Mouse (Mus musculus): ENCODE data around the gene Tbc1d19. TPM values are rescaled to one million over a fixed set of nuclear protein-coding genes. Genes with fewer than 3 reads are reported as not detected.

Tbc1d19 gene
- polyA plus RNA-seq, 1 experiment from 2014 or later, result 51.0 TPM

- WGBS, result 27% methylated on average over 6 of the region's 6 CpGs
- no peaks in the 10 kb centered on the region for H3K27me3 ChIP-seq (ENCODE audit: control insufficient read depth, insufficient read depth, low read length)
- no peak overlapping the region for H3K9ac ChIP-seq (replicated peaks; ENCODE audit: low read depth, low read length)
- H3K4me3 ChIP-seq (ENCODE audit: low read depth, low read length), result no peak overlapping the region
- no peak overlapping the region for H3K27ac ChIP-seq (ENCODE audit: low read length)
- no peaks in the 10 kb centered on the region; the same call in 1 of the 2 replicates for H3K36me3 ChIP-seq (ENCODE audit: control insufficient read depth, insufficient read depth, low read length)
- no peaks in the 10 kb centered on the region for H3K4me1 ChIP-seq (ENCODE audit: control insufficient read depth, insufficient read depth, low read length)
- H3K9me3 ChIP-seq (ENCODE audit: control insufficient read depth, low read depth, low read length), result no peaks in the 10 kb centered on the region
- peak; percentile 76; the same call in 1 of the 2 replicates for ATAC-seq (ENCODE audit: insufficient number of reproducible peaks, insufficient read depth, low FRiP score, low read depth)
- no peak overlapping the region for H3K4me2 ChIP-seq (replicated peaks; ENCODE audit: low read depth, low read length)
Measured at GRCm38 (mm10) chr5:53871665-53872312, 62.4 kb downstream of the Tbc1d19 start.

- ATAC-seq (ENCODE audit: insufficient number of reproducible peaks, insufficient read depth, low FRiP score, low read depth), result no peak
- no peaks in the 10 kb centered on the region for H3K9me3 ChIP-seq (ENCODE audit: control insufficient read depth, low read depth, low read length)
- no peak overlapping the region for H3K27ac ChIP-seq (ENCODE audit: low read length)
- H3K27me3 ChIP-seq (ENCODE audit: control insufficient read depth, insufficient read depth, low read length), result no peaks in the 10 kb centered on the region
- no peaks in the 10 kb centered on the region for H3K4me1 ChIP-seq (ENCODE audit: control insufficient read depth, insufficient read depth, low read length)
- no peak overlapping the region for H3K4me3 ChIP-seq (ENCODE audit: low read depth, low read length)
- H3K9ac ChIP-seq (replicated peaks; ENCODE audit: low read depth, low read length), result no peak overlapping the region
- 92% methylated on average over 3 of the region's 3 CpGs for WGBS
- no peaks in the 10 kb centered on the region; the same call in 1 of the 2 replicates for H3K36me3 ChIP-seq (ENCODE audit: control insufficient read depth, insufficient read depth, low read length)
- no peak overlapping the region for H3K4me2 ChIP-seq (replicated peaks; ENCODE audit: low read depth, low read length)
Measured at GRCm38 (mm10) chr5:53874966-53875365, 65.6 kb downstream of the Tbc1d19 start.

GRCm38 (mm10) chr5:53880724-53881123 is 71.3 kb downstream of the Tbc1d19 start:
- Histone ChIP-seq H3K27me3 (ENCODE audit: control insufficient read depth, insufficient read depth, low read length) (no peaks in the 10 kb centered on the region), H3K9me3 (ENCODE audit: control insufficient read depth, low read depth, low read length) (no peaks in the 10 kb centered on the region), H3K4me1 (ENCODE audit: control insufficient read depth, insufficient read depth, low read length) (0 out of 2 replicates have a peak, but pooled peaks cover 4% of the 10 kb centered on the region), H3K36me3 (ENCODE audit: control insufficient read depth, insufficient read depth, low read length) (no peaks in the 10 kb centered on the region; the same call in 1 of the 2 replicates), H3K9ac (replicated peaks; ENCODE audit: low read depth, low read length) (no peak overlapping the region), H3K27ac (ENCODE audit: low read length) (no peak overlapping the region), H3K4me3 (ENCODE audit: low read depth, low read length) (no peak overlapping the region), H3K4me2 (replicated peaks; ENCODE audit: low read depth, low read length) (no peak overlapping the region)
- ATAC-seq (ENCODE audit: insufficient number of reproducible peaks, insufficient read depth, low FRiP score, low read depth), result no peak
- 35% methylated on average over 4 of the region's 4 CpGs for WGBS

- Histone ChIP-seq H3K36me3 (ENCODE audit: control insufficient read depth, insufficient read depth, low read length) (no peaks in the 10 kb centered on the region; the same call in 1 of the 2 replicates), H3K4me1 (ENCODE audit: control insufficient read depth, insufficient read depth, low read length) (0 out of 2 replicates have a peak, but pooled peaks cover 4% of the 10 kb centered on the region), H3K9me3 (ENCODE audit: control insufficient read depth, low read depth, low read length) (no peaks in the 10 kb centered on the region), H3K4me3 (ENCODE audit: low read depth, low read length) (no peak overlapping the region), H3K9ac (replicated peaks; ENCODE audit: low read depth, low read length) (no peak overlapping the region), H3K4me2 (replicated peaks; ENCODE audit: low read depth, low read length) (no peak overlapping the region), H3K27me3 (ENCODE audit: control insufficient read depth, insufficient read depth, low read length) (no peaks in the 10 kb centered on the region), H3K27ac (ENCODE audit: low read length) (no peak overlapping the region)
- 70% methylated on average over 4 of the region's 4 CpGs for WGBS
- no peak for ATAC-seq (ENCODE audit: insufficient number of reproducible peaks, insufficient read depth, low FRiP score, low read depth)
Measured at GRCm38 (mm10) chr5:53881381-53881990, 72.1 kb downstream of the Tbc1d19 start.

- WGBS, result 76% methylated on average over 9 of the region's 9 CpGs
- no peak overlapping the region for H3K9ac ChIP-seq (replicated peaks; ENCODE audit: low read depth, low read length)
- no peak for ATAC-seq (ENCODE audit: insufficient number of reproducible peaks, insufficient read depth, low FRiP score, low read depth)
Measured at GRCm38 (mm10) chr5:53901406-53901805, 92.0 kb downstream of the Tbc1d19 start.

GRCm38 (mm10) chr5:53902757-53903156 is 93.4 kb downstream of the Tbc1d19 start:
- Histone ChIP-seq H3K9me3 (ENCODE audit: control insufficient read depth, low read depth, low read length) (no peaks in the 10 kb centered on the region), H3K4me3 (ENCODE audit: low read depth, low read length) (no peak overlapping the region), H3K36me3 (ENCODE audit: control insufficient read depth, insufficient read depth, low read length) (peaks cover 7% of the 10 kb centered on the region; the same call in 1 of the 2 replicates), H3K27me3 (ENCODE audit: control insufficient read depth, insufficient read depth, low read length) (no peaks in the 10 kb centered on the region), H3K9ac (replicated peaks; ENCODE audit: low read depth, low read length) (no peak overlapping the region), H3K4me1 (ENCODE audit: control insufficient read depth, insufficient read depth, low read length) (no peaks in the 10 kb centered on the region), H3K4me2 (replicated peaks; ENCODE audit: low read depth, low read length) (no peak overlapping the region), H3K27ac (ENCODE audit: low read length) (no peak overlapping the region)
- ATAC-seq (ENCODE audit: insufficient number of reproducible peaks, insufficient read depth, low FRiP score, low read depth), result no peak
- 62% methylated on average over 3 of the region's 3 CpGs for WGBS

More at GRCm38 (mm10) chr5:53901406-53901805, 92.0 kb downstream of the Tbc1d19 start:
- H3K9me3 ChIP-seq (ENCODE audit: control insufficient read depth, low read depth, low read length), result no peaks in the 10 kb centered on the region
- H3K4me3 ChIP-seq (ENCODE audit: low read depth, low read length), result no peak overlapping the region
- no peak overlapping the region for H3K4me2 ChIP-seq (replicated peaks; ENCODE audit: low read depth, low read length)
- peaks cover 12% of the 10 kb centered on the region; the same call in 1 of the 2 replicates for H3K36me3 ChIP-seq (ENCODE audit: control insufficient read depth, insufficient read depth, low read length)
- H3K27me3 ChIP-seq (ENCODE audit: control insufficient read depth, insufficient read depth, low read length), result no peaks in the 10 kb centered on the region
- H3K4me1 ChIP-seq (ENCODE audit: control insufficient read depth, insufficient read depth, low read length), result no peaks in the 10 kb centered on the region
- no peak overlapping the region for H3K27ac ChIP-seq (ENCODE audit: low read length)

GRCm38 (mm10) chr5:53909201-53909600 is 99.8 kb downstream of the Tbc1d19 start:
- 92% methylated on average over 3 of the region's 3 CpGs for WGBS
- peaks cover 4% of the 10 kb centered on the region; the same call in 1 of the 2 replicates for H3K9me3 ChIP-seq (ENCODE audit: control insufficient read depth, low read depth, low read length)
- no peak for ATAC-seq (ENCODE audit: insufficient number of reproducible peaks, insufficient read depth, low FRiP score, low read depth)

GRCm38 (mm10) chr5:53920416-53920815 is 111.0 kb downstream of the Tbc1d19 start:
- Histone ChIP-seq H3K4me2 (replicated peaks; ENCODE audit: low read depth, low read length) (no peak overlapping the region), H3K4me3 (ENCODE audit: low read depth, low read length) (no peak overlapping the region), H3K27me3 (ENCODE audit: control insufficient read depth, insufficient read depth, low read length) (no peaks in the 10 kb centered on the region), H3K36me3 (ENCODE audit: control insufficient read depth, insufficient read depth, low read length) (no peaks in the 10 kb centered on the region), H3K9ac (replicated peaks; ENCODE audit: low read depth, low read length) (no peak overlapping the region), H3K4me1 (ENCODE audit: control insufficient read depth, insufficient read depth, low read length) (no peaks in the 10 kb centered on the region), H3K27ac (ENCODE audit: low read length) (no peak overlapping the region), H3K9me3 (ENCODE audit: control insufficient read depth, low read depth, low read length) (no peaks in the 10 kb centered on the region)
- 90% methylated on average over 2 of the region's 2 CpGs for WGBS
- ATAC-seq (ENCODE audit: insufficient number of reproducible peaks, insufficient read depth, low FRiP score, low read depth), result no peak

More at GRCm38 (mm10) chr5:53909201-53909600, 99.8 kb downstream of the Tbc1d19 start:
- H3K27ac ChIP-seq (ENCODE audit: low read length), result no peak overlapping the region
- H3K4me3 ChIP-seq (ENCODE audit: low read depth, low read length), result no peak overlapping the region
- peaks cover 2% of the 10 kb centered on the region; the same call in 1 of the 2 replicates for H3K36me3 ChIP-seq (ENCODE audit: control insufficient read depth, insufficient read depth, low read length)
- H3K4me1 ChIP-seq (ENCODE audit: control insufficient read depth, insufficient read depth, low read length), result no peaks in the 10 kb centered on the region
- no peaks in the 10 kb centered on the region for H3K27me3 ChIP-seq (ENCODE audit: control insufficient read depth, insufficient read depth, low read length)
- H3K4me2 ChIP-seq (replicated peaks; ENCODE audit: low read depth, low read length), result no peak overlapping the region
- H3K9ac ChIP-seq (replicated peaks; ENCODE audit: low read depth, low read length), result no peak overlapping the region
